Mouse (Mus musculus) testis, adult 2 months (tissue): ENCODE measurements around the gene Fbxw17.

Experiments used
- CTCF ChIP-seq: fragments of 200-500 bp; IDR thresholded peaks from 2 replicates; pipeline ENCODE4 v1.5.1; 2012; ENCODE audit warnings: low read depth, mild to moderate bottlenecking, inconsistent platforms, low read length, moderate library complexity; ENCODE audit not compliant: control insufficient read depth, insufficient read depth, insufficient replicate concordance
- POLR2A ChIP-seq: fragments of 200-500 bp; IDR thresholded peaks from 2 replicates; pipeline ENCODE4 v1.6.1; 2012; ENCODE audit warnings: low read depth, mild to moderate bottlenecking, inconsistent platforms, low read length, moderate library complexity; ENCODE audit not compliant: control insufficient read depth

GRCm38 (mm10) chr13:50418421-50418820 is 757 bp downstream of the Fbxw17 start:
- TF ChIP-seq CTCF (no peak), POLR2A (no peak)
